Mouse (Mus musculus) v-Abl transformed pro-B cells (cell line): ENCODE data around the gene Fam221a.

Experiments
- in situ Hi-C, 2 experiments: fragments of 400-800 bp; cut with MboI; formaldehyde crosslinking; loops; one replicate each; pipeline ENCODE4 v1.15.1; 2025; ENCODE audit not compliant: unreplicated experiment in 2 of 2

Gene Fam221a

GRCm38 (mm10) chr6:49367159-49368054 lies at the start of gene Fam221a:
TSS of gene Fam221a (plus strand) at chr6:49367739.
- in situ Hi-C loops: no loop called here

GRCm38 (mm10) chr6:49318966-49319594 lies 48.5 kb upstream of the Fam221a start, which contains the start of gene Ccdc126:
TSS of gene Ccdc126 (plus strand) at chr6:49319274.
- in situ Hi-C loops: loop anchor here (5.0 to 25.0 kb wide), 2 partner anchors 52 to 1243 kb away; partner anchors contain the start of gene Cycs (in 1 of the 2)

- in situ Hi-C loops: loop anchor here (5.0 to 25.0 kb wide), 2 partner anchors 52 to 1243 kb away; partner anchors contain the start of gene Cycs (in 1 of the 2)
These were observed 47.8 kb upstream of the Fam221a start for GRCm38 (mm10) chr6:49319595-49320315.

- in situ Hi-C loops: loop anchor here in 1 of 2 experiments (5.0 to 25.0 kb wide), 2 partner anchors 54 to 1241 kb away; partner anchors contain the start of gene Cycs
These were observed 46.2 kb upstream of the Fam221a start for GRCm38 (mm10) chr6:49321341-49321740.

GRCm38 (mm10) chr6:49322056-49322455 lies 45.5 kb upstream of the Fam221a start:
- in situ Hi-C loops: loop anchor here in 1 of 2 experiments (5.0 to 25.0 kb wide), 2 partner anchors 55 to 1240 kb away; partner anchors contain the start of gene Cycs

GRCm38 (mm10) chr6:49322986-49323385 lies 44.6 kb upstream of the Fam221a start:
- in situ Hi-C loops: loop anchor here in 1 of 2 experiments (5.0 to 25.0 kb wide), 2 partner anchors 56 to 1239 kb away; partner anchors contain the start of gene Cycs

- in situ Hi-C loops: loop anchor here in 1 of 2 experiments (5.0 to 25.0 kb wide), 2 partner anchors 57 to 1238 kb away; partner anchors contain the start of gene Cycs
These were observed 43.0 kb upstream of the Fam221a start for GRCm38 (mm10) chr6:49324528-49324927.

- in situ Hi-C loops: no loop called here
These were observed 42.2 kb upstream of the Fam221a start for GRCm38 (mm10) chr6:49325294-49325693.

GRCm38 (mm10) chr6:49326846-49327245 lies 40.7 kb upstream of the Fam221a start:
- in situ Hi-C loops: no loop called here

GRCm38 (mm10) chr6:49331369-49332059 lies 36.0 kb upstream of the Fam221a start:
- in situ Hi-C loops: no loop called here

GRCm38 (mm10) chr6:49332060-49332370 lies 35.5 kb upstream of the Fam221a start:
- in situ Hi-C loops: no loop called here

- in situ Hi-C loops: no loop called here
These were observed 29.0 kb upstream of the Fam221a start for GRCm38 (mm10) chr6:49338566-49338965.

- in situ Hi-C loops: no loop called here
These were observed 28.4 kb upstream of the Fam221a start for GRCm38 (mm10) chr6:49339145-49339544.

- in situ Hi-C loops: no loop called here
These were observed 23.6 kb upstream of the Fam221a start for GRCm38 (mm10) chr6:49343737-49344469.

- in situ Hi-C loops: no loop called here
These were observed 17.7 kb upstream of the Fam221a start for GRCm38 (mm10) chr6:49349826-49350225.

GRCm38 (mm10) chr6:49354613-49355012 lies 12.9 kb upstream of the Fam221a start:
- in situ Hi-C loops: no loop called here

GRCm38 (mm10) chr6:49355171-49355570 lies 12.4 kb upstream of the Fam221a start:
- in situ Hi-C loops: no loop called here

- in situ Hi-C loops: no loop called here
These were observed 7.1 kb upstream of the Fam221a start for GRCm38 (mm10) chr6:49360420-49360819.

- in situ Hi-C loops: no loop called here
These were observed 673 bp downstream of the Fam221a start for GRCm38 (mm10) chr6:49368212-49368611.
